ENCODE assay signal across 11 mouse cellular contexts in the genomic region with DNA sequence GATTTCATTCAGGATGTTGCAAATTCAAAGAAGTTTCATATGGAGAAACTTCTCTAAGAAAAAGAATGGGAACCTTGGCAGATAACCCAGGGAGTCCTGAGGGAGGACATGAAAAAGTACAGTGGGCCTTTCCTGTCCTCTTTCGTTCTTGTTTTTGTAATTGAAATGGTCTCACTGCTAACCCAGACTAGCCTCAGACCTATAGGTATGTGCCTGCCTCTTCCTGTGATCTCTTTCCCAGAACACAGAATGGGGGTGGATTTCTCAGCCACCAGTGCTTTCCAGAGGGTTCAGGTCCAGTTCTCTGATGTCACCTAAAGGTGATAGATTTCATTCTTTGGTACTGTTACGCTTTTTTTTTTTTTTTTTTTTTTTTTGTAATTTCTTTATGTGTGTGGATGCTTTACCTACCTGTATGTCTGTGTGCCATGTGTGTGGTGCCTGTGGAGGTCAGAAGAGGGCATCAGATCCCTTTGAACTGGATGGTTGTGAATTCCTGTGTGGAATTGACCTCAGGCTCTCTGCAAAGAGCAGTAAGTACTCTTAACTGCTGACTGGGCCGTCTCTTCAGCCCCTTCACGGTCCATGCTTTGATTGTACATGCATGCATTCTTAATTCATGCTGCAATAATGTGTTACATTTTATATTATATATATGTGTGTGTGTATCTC. TPM values are rescaled to one million over a fixed set of nuclear protein-coding genes. Genes with fewer than 3 reads are reported as not detected.
DNase-seq lines count a peak whose midpoint lies in the region; ATAC-seq and TF ChIP-seq lines count a peak whose summit lies in the region.
"Had no signal": no experiment of that assay in that cellular context is flagged by ENCODE, and none has a peak within 500 bp of the region (broad histone marks: within the 10 kb centered on the region; RNA-seq: fewer than 3 reads in every experiment).

No protein-coding gene starts in this region.

- H3K9me3 ChIP-seq in kidney, postnatal 0 days (replicated peaks; ENCODE audit: low read length) = no peaks in the 10 kb centered on the region
- H3K9me3 ChIP-seq in liver, postnatal 0 days (ENCODE audit: low read length) = no peaks in the 10 kb centered on the region
- H3K9me3 ChIP-seq: limb, embryonic 12.5 days had no signal

- no peak for TF ChIP-seq EP300 in liver, postnatal 0 days (IDR thresholded peaks at IDR 0.05; ENCODE audit: low read depth)

- DNase-seq in embryo, embryonic 10.5 days (ENCODE audit: low spot score) = peak; percentile 29
- DNase-seq in embryo, embryonic 9.5 days (ENCODE audit: extremely low spot score) = no peak
- no peak for DNase-seq in kidney, postnatal 0 days (ENCODE audit: low spot score)
- no peak for DNase-seq in kidney, postnatal 4 days
- DNase-seq in liver, postnatal 0 days = no peak
- no peak for DNase-seq in urinary bladder, postnatal 36 days (ENCODE audit: low spot score in 2 of 2)
- no peak for DNase-seq in adrenal gland, adult 8-10 months
- DNase-seq: gastrocnemius, postnatal 36 days had no signal

- H3K4me2 ChIP-seq in kidney, postnatal 0 days (ENCODE audit: low read length) = no peak overlapping the region
- peak overlapping the region; percentile 96; the same call in 1 of the 2 replicates for H3K4me2 ChIP-seq in liver, postnatal 0 days (ENCODE audit: low read depth, low read length)
- H3K4me2 ChIP-seq: limb, embryonic 12.5 days had no signal

- no peak overlapping the region for H3K4me3 ChIP-seq in kidney, postnatal 0 days (replicated peaks; ENCODE audit: low read depth, low read length)
- H3K4me3 ChIP-seq in bone marrow, adult 2 months (replicated peaks; ENCODE audit: control insufficient read depth, low read depth, low read length) = peak overlapping the region; percentile 47
- H3K4me3 ChIP-seq in liver, postnatal 0 days (ENCODE audit: low read depth, low read length) = 0 out of 2 replicates have a peak overlapping the region, but pooled peaks have one; percentile 4
- H3K4me3 ChIP-seq: limb, embryonic 12.5 days had no signal

- H3K27me3 ChIP-seq in kidney, postnatal 0 days (ENCODE audit: insufficient read depth, low read length) = no peaks in the 10 kb centered on the region
- H3K27me3 ChIP-seq in liver, postnatal 0 days (ENCODE audit: insufficient read depth, low read length) = no peaks in the 10 kb centered on the region
- H3K27me3 ChIP-seq: limb, embryonic 12.5 days had no signal

- 0 out of 2 replicates have a peak, but pooled peaks cover 8% of the 10 kb centered on the region for H3K4me1 ChIP-seq in kidney, postnatal 0 days (replicated peaks; ENCODE audit: insufficient read depth, low read length)
- H3K4me1 ChIP-seq in bone marrow, adult 2 months (ENCODE audit: control insufficient read depth, insufficient read depth, low read length) = no peaks in the 10 kb centered on the region; the same call in 1 of the 2 replicates
- H3K4me1 ChIP-seq in liver, postnatal 0 days (ENCODE audit: insufficient read depth) = peaks cover 25% of the 10 kb centered on the region

- no peak for TF ChIP-seq POLR2A in bone marrow, adult 2 months (IDR thresholded peaks at IDR 0.05; ENCODE audit: borderline replicate concordance, control insufficient read depth, low read depth, low read length)

- WGBS in kidney, postnatal 0 days = 31% methylated on average over 4 of the region's 4 CpGs
- WGBS in bone marrow, adult 2 months = 45% methylated on average over 4 of the region's 4 CpGs
- 54% methylated on average over 4 of the region's 4 CpGs for WGBS in liver, postnatal 0 days (ENCODE audit: insufficient replicate concordance)

- H3K27ac ChIP-seq in kidney, postnatal 0 days = no peak overlapping the region
- H3K27ac ChIP-seq in bone marrow, adult 2 months (ENCODE audit: control insufficient read depth, insufficient read depth, low read depth, low read length, poor library complexity) = no peak overlapping the region
- no peak overlapping the region for H3K27ac ChIP-seq in liver, postnatal 0 days (ENCODE audit: low read depth)
- H3K27ac ChIP-seq: limb, embryonic 12.5 days had no signal

- no peak for ATAC-seq in kidney, postnatal 0 days (replicated peaks; ENCODE audit: low FRiP score, low read depth)
- no peak for ATAC-seq in liver, postnatal 0 days

- no peak overlapping the region for H3K9ac ChIP-seq in kidney, postnatal 0 days (ENCODE audit: low read depth, low read length)
- no peak overlapping the region for H3K9ac ChIP-seq in liver, postnatal 0 days (replicated peaks)
- H3K9ac ChIP-seq: limb, embryonic 12.5 days had no signal

- TF ChIP-seq CTCF in kidney, postnatal 0 days (IDR thresholded peaks at IDR 0.05; ENCODE audit: low read depth) = peak; percentile 30; the same call in 1 of the 2 replicates
- TF ChIP-seq CTCF in bone marrow, adult 2 months (IDR thresholded peaks at IDR 0.05; ENCODE audit: control insufficient read depth, insufficient read depth, low read length) = peak; percentile 12; the same call in 1 of the 2 replicates
- TF ChIP-seq CTCF in liver, postnatal 0 days (IDR thresholded peaks at IDR 0.05; ENCODE audit: low read depth) = peak; percentile 41

- H3K36me3 ChIP-seq in kidney, postnatal 0 days (ENCODE audit: insufficient read depth, low read length) = no peaks in the 10 kb centered on the region
- H3K36me3 ChIP-seq in liver, postnatal 0 days (replicated peaks; ENCODE audit: insufficient read depth, low read length) = no peaks in the 10 kb centered on the region
- H3K36me3 ChIP-seq: limb, embryonic 12.5 days had no signal

RNA-seq across cellular contexts. Expression of a gene that starts 3.8 kb away (rescaled TPM):
- 513 and 555 TPM in 2 replicates for polyA plus RNA-seq in kidney, postnatal 0 days (2015; fragmentation: Nextera tagmentation; extraction: Ambion mirVana)
- polyA plus RNA-seq in bone marrow, adult 2 months (2011; ENCODE audit: insufficient read depth, insufficient read length, low replicate concordance, missing spikeins) = 109 and 216 TPM in 2 replicates
- 155 and 160 TPM in 2 replicates for polyA plus RNA-seq in liver, postnatal 0 days (2015; fragmentation: Nextera tagmentation; extraction: Ambion mirVana)
- total RNA-seq in adrenal gland, adult 8-10 months (2022) = 100 to 1,000 TPM; 210 to 277 (median 238) TPM

RNA-seq across cellular contexts. Expression of a gene that starts 56.0 kb away (rescaled TPM):
- polyA plus RNA-seq in kidney, postnatal 0 days (2015; fragmentation: Nextera tagmentation; extraction: Ambion mirVana) = 1.6 and 2.2 TPM in 2 replicates
- polyA plus RNA-seq in bone marrow, adult 2 months (2011; ENCODE audit: insufficient read depth, insufficient read length, low replicate concordance, missing spikeins) = 0.75 and 0.92 TPM in 2 replicates
- 0.12 and 0.17 TPM in 2 replicates for polyA plus RNA-seq in liver, postnatal 0 days (2015; fragmentation: Nextera tagmentation; extraction: Ambion mirVana)
- 1 to 10 TPM in 3 of 4 experiments, under 1 TPM in 1; 0.49 to 1.4 (median 1.1) TPM for total RNA-seq in adrenal gland, adult 8-10 months (2022)
- total RNA-seq: common myeloid progenitor, adult 5-6 weeks had no signal
